Mouse (Mus musculus) G1E (cell line): ENCODE data around the gene Errfi1. TPM values are rescaled to one million over a fixed set of nuclear protein-coding genes. Genes with fewer than 3 reads are reported as not detected.

Experiments used
- ATAC-seq: 2 replicates; pipeline ENCODE4 v1.8.0; 2016; ENCODE audit warnings: mild to moderate bottlenecking; ENCODE audit not compliant: insufficient number of reproducible peaks, poor library complexity, low FRiP score, severe bottlenecking; ENCODE audit errors: extremely low read depth
- DNase-seq: peaks from one replicate; pipeline ENCODE4 v3.0.0; 2012; ENCODE audit warnings: low spot score
- H3K27me3 ChIP-seq: 2 replicates; pipeline ENCODE4 v1.6.1; 2012; ENCODE audit warnings: mild to moderate bottlenecking, low read length, inconsistent platforms; ENCODE audit not compliant: insufficient read depth
- H3K36me3 ChIP-seq: replicated peaks from 2 replicates; pipeline ENCODE3; 2012; ENCODE audit warnings: mild to moderate bottlenecking, inconsistent platforms
- H3K4me1 ChIP-seq: 2 replicates; pipeline ENCODE4 v1.6.1; 2012; ENCODE audit warnings: low read depth, low read length, inconsistent platforms, mixed read lengths; ENCODE audit not compliant: insufficient read depth
- H3K4me3 ChIP-seq: 2 replicates; pipeline ENCODE4 v1.5.1; 2012; ENCODE audit warnings: low read depth, mild to moderate bottlenecking, inconsistent platforms, low read length, moderate library complexity, mixed read lengths
- H3K9me3 ChIP-seq: replicated peaks from 2 replicates; pipeline ENCODE4 v1.6.1; 2012; ENCODE audit warnings: inconsistent platforms
- CTCF ChIP-seq: IDR thresholded peaks from 2 replicates; pipeline ENCODE4 v1.5.1; 2012; ENCODE audit warnings: low read depth, low read length, inconsistent platforms, mixed read lengths
- GATA1 ChIP-seq: IDR thresholded peaks from 2 replicates; pipeline ENCODE4 v1.6.1; 2012; ENCODE audit warnings: borderline replicate concordance, low read length, inconsistent platforms, mixed read lengths
- GATA2 ChIP-seq: IDR thresholded peaks from 2 replicates; pipeline ENCODE4 v1.6.1; 2012; ENCODE audit warnings: low read depth, low read length, inconsistent platforms, borderline replicate concordance
- POLR2AphosphoS5 ChIP-seq: IDR thresholded peaks from 2 replicates; pipeline ENCODE4 v1.6.1; 2012; ENCODE audit warnings: low read depth, low read length, inconsistent platforms; ENCODE audit not compliant: insufficient replicate concordance
- TAL1 ChIP-seq: conservative IDR thresholded peaks from 2 replicates; pipeline ENCODE4 v1.6.1; 2012; ENCODE audit warnings: low read depth, low read length, inconsistent platforms, mixed read lengths
- polyA plus RNA-seq: library from polyadenylated mRNA; stranded (reverse); fragments of >175 nt; gene quantifications from 2 replicates; pipeline ENCODE4 v1.2.3, GENCODE M21; 2012
- total RNA-seq, 2 experiments: library from RNA; stranded (forward) in 1 of 2; stranded (reverse) in 1 of 2; fragments of 200-1000 nt in 1 of 2; fragments of >200 nt in 1 of 2; fragmentation: Nextera tagmentation in 1 of 2; gene quantifications; 2 replicates each; pipeline ENCODE4 v1.2.3; 2014 to 2017

Gene Errfi1
- total and polyA plus RNA-seq, 3 experiments = 0.05 TPM; not detected in 2

GRCm38 (mm10) chr4:150852479-150852878 is 1.2 kb upstream of the Errfi1 start:
- no peak for ATAC-seq
- DNase-seq = no peak
- no peak overlapping the region for H3K4me3 ChIP-seq

GRCm38 (mm10) chr4:150854839-150855246 is 1.1 kb downstream of the Errfi1 start:
- TF ChIP-seq GATA2 (no peak), GATA1 (no peak), TAL1 (no peak), CTCF (no peak), POLR2AphosphoS5 (no peak)
- peaks cover 6% of the 10 kb centered on the region; the same call in 1 of the 2 replicates for H3K9me3 ChIP-seq

More at GRCm38 (mm10) chr4:150852479-150852878, 1.2 kb upstream of the Errfi1 start:
- no peaks in the 10 kb centered on the region for H3K36me3 ChIP-seq
- H3K4me1 ChIP-seq = no peaks in the 10 kb centered on the region
- H3K27me3 ChIP-seq = peaks cover 20% of the 10 kb centered on the region
- TF ChIP-seq GATA1 (no peak), CTCF (no peak), GATA2 (no peak), POLR2AphosphoS5 (no peak), TAL1 (no peak)
- H3K9me3 ChIP-seq = peaks cover 6% of the 10 kb centered on the region; the same call in 1 of the 2 replicates

GRCm38 (mm10) chr4:150855346-150855745 is 1.6 kb downstream of the Errfi1 start:
- ATAC-seq (no peak), DNase-seq (no peak)
- H3K4me1 ChIP-seq = no peaks in the 10 kb centered on the region
- TF ChIP-seq POLR2AphosphoS5 = no peak
- TF ChIP-seq CTCF = no peak
- no peak for TF ChIP-seq GATA1
- no peak for TF ChIP-seq TAL1
- H3K36me3 ChIP-seq = no peaks in the 10 kb centered on the region
- H3K27me3 ChIP-seq = peaks cover 12% of the 10 kb centered on the region; the same call in 1 of the 2 replicates
- no peak overlapping the region for H3K4me3 ChIP-seq
- peaks cover 6% of the 10 kb centered on the region; the same call in 1 of the 2 replicates for H3K9me3 ChIP-seq

More at GRCm38 (mm10) chr4:150854839-150855246, 1.1 kb downstream of the Errfi1 start:
- no peak overlapping the region for H3K4me3 ChIP-seq
- DNase-seq (no peak), ATAC-seq (no peak)
- H3K4me1 ChIP-seq = no peaks in the 10 kb centered on the region
- H3K36me3 ChIP-seq = no peaks in the 10 kb centered on the region
- H3K27me3 ChIP-seq = peaks cover 12% of the 10 kb centered on the region; the same call in 1 of the 2 replicates

- 0 out of 2 replicates have a peak, but pooled peaks cover 6% of the 10 kb centered on the region for H3K27me3 ChIP-seq
- H3K9me3 ChIP-seq = no peaks in the 10 kb centered on the region
- no peak for ATAC-seq
- H3K4me1 ChIP-seq = 0 out of 2 replicates have a peak, but pooled peaks cover 2% of the 10 kb centered on the region
- DNase-seq = no peak
- no peaks in the 10 kb centered on the region for H3K36me3 ChIP-seq
- H3K4me3 ChIP-seq = no peak overlapping the region
- TF ChIP-seq TAL1 = no peak
- TF ChIP-seq GATA2 = no peak
- no peak for TF ChIP-seq CTCF
These were observed 6.8 kb downstream of the Errfi1 start for GRCm38 (mm10) chr4:150860526-150860925.

GRCm38 (mm10) chr4:150861161-150861560 is 7.4 kb downstream of the Errfi1 start:
- Histone ChIP-seq H3K9me3 (no peaks in the 10 kb centered on the region), H3K4me3 (no peak overlapping the region), H3K27me3 (0 out of 2 replicates have a peak, but pooled peaks cover 6% of the 10 kb centered on the region), H3K4me1 (peaks cover 4% of the 10 kb centered on the region; the same call in 1 of the 2 replicates), H3K36me3 (no peaks in the 10 kb centered on the region)
- TF ChIP-seq CTCF (no peak), GATA2 (no peak), POLR2AphosphoS5 (no peak), GATA1 (no peak), TAL1 (no peak)
- no peak for ATAC-seq
- DNase-seq = no peak

GRCm38 (mm10) chr4:150862626-150863375 is 9.1 kb downstream of the Errfi1 start:
- Histone ChIP-seq H3K4me3 (no peak overlapping the region), H3K36me3 (no peaks in the 10 kb centered on the region), H3K27me3 (0 out of 2 replicates have a peak, but pooled peaks cover 2% of the 10 kb centered on the region), H3K4me1 (peaks cover 4% of the 10 kb centered on the region; the same call in 1 of the 2 replicates), H3K9me3 (no peaks in the 10 kb centered on the region)
- DNase-seq (no peak), ATAC-seq (no peak)
- TF ChIP-seq GATA2 (no peak), CTCF (no peak), TAL1 (no peak), POLR2AphosphoS5 (no peak), GATA1 (no peak)
